Mouse (Mus musculus) limb, embryonic 10.5 days (tissue): Measurements from ENCODE around the gene Tspan18. TPM values are rescaled to one million over a fixed set of nuclear protein-coding genes. Genes with fewer than 3 reads are reported as not detected.

Source experiments
- DNase-seq: peaks from one replicate; pipeline ENCODE4 v3.0.0-alpha.2; 2017; ENCODE audit warnings: low spot score
- H3K27ac ChIP-seq: fragments of 300-500 bp; sonication (generic); 2 replicates; pipeline ENCODE4 v1.5.1; 2016; ENCODE audit warnings: mild to moderate bottlenecking
- H3K27me3 ChIP-seq: fragments of 300-500 bp; sonication (generic); 2 replicates; pipeline ENCODE4 v1.6.1; 2016; ENCODE audit warnings: low read depth, mild to moderate bottlenecking; ENCODE audit not compliant: poor library complexity, severe bottlenecking
- H3K36me3 ChIP-seq: fragments of 300-500 bp; sonication (generic); 2 replicates; pipeline ENCODE4 v1.6.1; 2016; ENCODE audit warnings: mild to moderate bottlenecking, moderate library complexity
- H3K4me1 ChIP-seq: fragments of 300-500 bp; sonication (generic); 2 replicates; pipeline ENCODE4 v1.6.1; 2016
- H3K4me3 ChIP-seq: fragments of 300-500 bp; sonication (generic); 2 replicates; pipeline ENCODE4 v1.5.1; 2016; ENCODE audit warnings: mild to moderate bottlenecking, moderate library complexity
- H3K9me3 ChIP-seq: fragments of 300-500 bp; sonication (generic); replicated peaks from 2 replicates; pipeline ENCODE4 v1.6.1; 2016; ENCODE audit warnings: mild to moderate bottlenecking
- WGBS: fragments of 180-500 bp; shearing (Covaris S2); methylation state at CpG from one replicate; pipeline ENCODE4 v1.1.7; 2016; 5-methylcytosine and 5-hydroxymethylcytosine counted together
- polyA plus RNA-seq: library from polyadenylated mRNA; unstranded; fragments of >200 nt; fragmentation: Nextera tagmentation; extraction: Ambion mirVana; gene quantifications from 2 replicates; pipeline ENCODE4 v1.2.1, GENCODE M21; 2016

The Tspan18 gene
- polyA plus RNA-seq, 1 experiment from 2014 or later: 13.4 TPM

GRCm38 (mm10) chr2:93163317-93163716 lies 171.0 kb downstream of the Tspan18 start:
- Histone ChIP-seq H3K4me3 (no peak overlapping the region), H3K9me3 (no peaks in the 10 kb centered on the region), H3K27me3 (0 out of 2 replicates have a peak, but pooled peaks cover 3% of the 10 kb centered on the region), H3K36me3 (no peaks in the 10 kb centered on the region), H3K27ac (no peak overlapping the region), H3K4me1 (peaks cover 14% of the 10 kb centered on the region)
- 27% methylated on average over 2 of the region's 2 CpGs for whole genome bisulfite sequencing
- DNase-seq: no peak

DNA sequence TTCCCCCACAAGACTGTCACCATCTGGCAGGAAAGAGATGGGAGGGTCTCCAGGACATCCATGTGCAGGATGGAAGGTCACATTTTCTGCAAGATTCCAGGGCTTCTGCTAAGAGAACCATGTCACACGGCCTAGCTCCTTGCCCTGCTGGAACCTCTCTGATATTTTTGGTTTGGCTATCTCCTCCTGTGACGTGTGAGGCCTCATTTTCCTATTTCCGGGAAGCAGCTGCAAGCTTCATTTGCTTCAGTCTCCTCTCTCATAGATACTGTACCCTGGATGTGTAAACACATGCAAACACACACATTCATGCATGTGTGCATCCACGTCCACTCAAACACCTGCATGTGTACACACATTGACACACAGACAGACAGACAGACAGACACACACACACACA lies 171.5 kb downstream of the Tspan18 start:
- 0 out of 2 replicates have a peak, but pooled peaks cover 3% of the 10 kb centered on the region for H3K27me3 ChIP-seq
- no peak overlapping the region for H3K4me3 ChIP-seq
- peaks cover 14% of the 10 kb centered on the region for H3K4me1 ChIP-seq
- H3K36me3 ChIP-seq: no peaks in the 10 kb centered on the region
- WGBS: 78% methylated on average over 4 of the region's 4 CpGs
- DNase-seq: no peak
- H3K27ac ChIP-seq: no peak overlapping the region
- no peaks in the 10 kb centered on the region for H3K9me3 ChIP-seq

DNA sequence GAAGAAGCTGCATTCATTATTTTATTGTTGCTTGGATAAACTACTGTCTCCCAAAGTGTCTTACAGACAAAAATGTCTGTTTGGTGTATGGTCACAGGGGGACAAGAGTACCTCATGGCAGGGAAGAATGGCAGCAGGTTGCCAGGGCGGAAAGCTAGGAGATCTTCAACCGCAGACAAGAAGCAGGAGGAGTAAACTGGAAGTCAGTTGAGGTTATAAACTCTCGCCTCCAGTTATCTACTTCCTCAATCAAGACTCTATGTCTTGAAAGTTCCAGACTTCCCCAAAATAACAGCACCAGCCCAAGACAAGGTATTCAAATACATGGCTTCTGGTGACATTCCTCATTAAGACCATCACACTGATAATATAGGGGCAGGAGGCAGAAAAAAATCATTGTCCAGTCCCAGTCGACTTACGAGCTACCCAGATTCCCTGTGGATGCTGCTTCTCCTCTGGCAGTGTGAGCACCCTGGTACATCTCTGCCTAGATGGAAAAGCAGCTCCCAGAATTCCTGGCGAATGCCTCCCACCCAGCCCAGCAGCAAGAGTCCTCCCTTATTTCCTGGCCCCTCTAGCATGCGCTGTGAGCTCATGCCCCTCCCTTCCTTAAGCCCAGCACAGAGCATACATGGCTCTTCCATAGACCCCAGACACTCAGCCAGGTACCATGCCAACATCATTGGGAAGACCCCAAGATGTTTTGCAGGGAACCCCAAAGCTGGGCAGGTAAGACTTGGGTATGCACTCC lies 172.2 kb downstream of the Tspan18 start:
- peaks cover 14% of the 10 kb centered on the region for H3K4me1 ChIP-seq
- H3K9me3 ChIP-seq: no peaks in the 10 kb centered on the region
- H3K27ac ChIP-seq: no peak overlapping the region
- no peak overlapping the region for H3K4me3 ChIP-seq
- 0 out of 2 replicates have a peak, but pooled peaks cover 3% of the 10 kb centered on the region for H3K27me3 ChIP-seq
- H3K36me3 ChIP-seq: no peaks in the 10 kb centered on the region
- WGBS: 79% methylated on average over 7 of the region's 7 CpGs
- DNase-seq: no peak

DNA sequence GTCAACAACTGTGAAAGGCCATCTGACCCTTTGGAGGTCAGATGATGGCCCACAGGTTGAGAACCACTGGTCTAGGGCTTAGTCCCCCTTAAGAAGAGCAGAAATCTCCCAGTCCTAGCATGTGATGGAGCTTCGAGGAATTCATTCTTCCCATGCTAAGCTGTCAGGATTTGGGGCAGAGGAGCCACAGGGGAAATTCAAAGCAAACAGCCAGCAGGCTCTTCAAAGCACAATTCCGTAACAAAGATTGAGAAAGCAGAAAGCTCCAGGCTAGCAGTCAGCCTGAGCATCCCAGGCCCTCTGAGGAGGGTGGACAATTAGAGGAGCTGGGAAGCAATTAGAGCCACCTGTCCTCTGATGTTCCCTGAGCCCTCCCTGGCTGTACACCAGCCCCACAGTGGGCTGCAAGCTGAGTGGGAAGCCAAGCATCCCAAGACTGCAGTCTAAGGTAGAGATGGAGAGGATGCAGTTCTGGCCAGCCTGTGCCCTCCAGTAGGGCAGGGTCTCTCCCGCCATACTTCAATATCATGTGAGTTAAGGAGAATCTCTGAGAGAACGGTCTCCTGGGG lies 173.8 kb downstream of the Tspan18 start:
- 0 out of 2 replicates have a peak, but pooled peaks cover 3% of the 10 kb centered on the region for H3K27me3 ChIP-seq
- peaks cover 9% of the 10 kb centered on the region for H3K4me1 ChIP-seq
- no peak for DNase-seq
- H3K4me3 ChIP-seq: no peak overlapping the region
- no peaks in the 10 kb centered on the region for H3K9me3 ChIP-seq
- WGBS: 83% methylated on average over 4 of the region's 4 CpGs
- no peaks in the 10 kb centered on the region for H3K36me3 ChIP-seq
- no peak overlapping the region for H3K27ac ChIP-seq

DNA sequence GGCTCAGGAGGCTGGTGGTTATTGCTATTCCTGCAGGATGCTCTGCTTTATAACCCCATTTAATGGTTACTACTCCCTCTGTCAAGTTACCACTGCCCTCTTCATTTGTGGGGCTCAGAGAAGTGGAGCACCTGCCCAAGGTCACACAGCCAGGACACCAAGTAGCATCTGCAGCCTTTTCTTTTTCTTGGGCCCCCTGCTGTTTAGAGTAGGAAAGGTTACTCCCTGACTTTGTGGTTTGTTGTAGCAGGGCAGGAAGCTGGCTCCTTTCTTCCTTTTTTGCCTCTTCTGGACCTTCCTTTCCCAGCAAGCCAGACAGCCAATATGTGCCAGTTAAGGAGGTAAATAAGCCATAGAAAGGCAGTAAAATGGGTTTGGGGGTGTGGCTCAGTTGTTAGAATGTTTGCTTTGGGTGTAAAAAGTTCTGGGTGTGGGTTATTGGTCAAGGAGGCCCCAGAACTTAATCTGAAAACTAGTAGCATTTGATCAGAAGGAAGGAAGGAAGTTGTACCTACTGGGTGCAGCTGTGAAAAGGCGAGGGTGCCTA lies 179.7 kb downstream of the Tspan18 start:
- H3K9me3 ChIP-seq: no peaks in the 10 kb centered on the region
- H3K4me1 ChIP-seq: no peaks in the 10 kb centered on the region
- 73% methylated on average over 1 of the region's 1 CpGs for WGBS
- H3K36me3 ChIP-seq: no peaks in the 10 kb centered on the region
- H3K4me3 ChIP-seq: no peak overlapping the region
- DNase-seq: no peak
- H3K27me3 ChIP-seq: peaks cover 10% of the 10 kb centered on the region; the same call in 1 of the 2 replicates
- H3K27ac ChIP-seq: no peak overlapping the region

GRCm38 (mm10) chr2:93153833-93154232 lies 180.5 kb downstream of the Tspan18 start:
- no peak overlapping the region for H3K4me3 ChIP-seq
- H3K4me1 ChIP-seq: no peaks in the 10 kb centered on the region
- H3K36me3 ChIP-seq: no peaks in the 10 kb centered on the region
- peaks cover 10% of the 10 kb centered on the region; the same call in 1 of the 2 replicates for H3K27me3 ChIP-seq
- no peak for DNase-seq
- no peak overlapping the region for H3K27ac ChIP-seq
- WGBS: 93% methylated on average over 1 of the region's 1 CpGs
- no peaks in the 10 kb centered on the region for H3K9me3 ChIP-seq

DNA sequence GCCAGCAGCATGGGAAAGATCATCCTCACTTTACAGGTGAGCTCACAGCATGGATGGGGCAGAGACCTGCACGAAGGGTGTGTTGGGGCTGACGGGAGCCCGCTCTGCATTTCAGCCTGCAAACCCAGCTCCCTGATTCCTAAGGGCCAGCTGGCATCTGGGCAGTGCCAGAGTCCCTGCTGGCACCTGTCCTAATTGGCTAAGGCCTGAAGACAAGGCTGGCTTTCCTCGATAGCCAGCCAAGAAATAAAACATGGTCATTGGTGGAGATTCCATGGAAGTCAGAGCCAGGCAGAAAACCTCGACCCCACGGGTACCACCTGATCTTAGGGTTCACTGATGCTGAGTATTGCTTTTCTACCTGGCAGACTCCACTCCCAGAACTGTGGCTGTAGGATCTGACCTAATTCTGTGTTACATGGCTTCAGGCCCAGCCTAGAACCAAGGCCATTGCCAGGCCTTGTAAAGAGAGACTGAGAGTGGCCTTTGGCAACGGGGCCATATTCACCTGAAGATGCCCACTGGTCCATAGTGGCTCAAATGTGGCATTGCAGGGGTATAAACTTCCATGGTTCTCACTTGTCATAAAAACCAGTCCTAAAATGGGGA lies 181.3 kb downstream of the Tspan18 start:
- no peak overlapping the region for H3K4me3 ChIP-seq
- 86% methylated on average over 7 of the region's 7 CpGs for WGBS
- H3K27me3 ChIP-seq: peaks cover 10% of the 10 kb centered on the region; the same call in 1 of the 2 replicates
- H3K27ac ChIP-seq: no peak overlapping the region
- H3K9me3 ChIP-seq: no peaks in the 10 kb centered on the region
- no peaks in the 10 kb centered on the region for H3K36me3 ChIP-seq
- no peaks in the 10 kb centered on the region for H3K4me1 ChIP-seq
- no peak for DNase-seq

DNA sequence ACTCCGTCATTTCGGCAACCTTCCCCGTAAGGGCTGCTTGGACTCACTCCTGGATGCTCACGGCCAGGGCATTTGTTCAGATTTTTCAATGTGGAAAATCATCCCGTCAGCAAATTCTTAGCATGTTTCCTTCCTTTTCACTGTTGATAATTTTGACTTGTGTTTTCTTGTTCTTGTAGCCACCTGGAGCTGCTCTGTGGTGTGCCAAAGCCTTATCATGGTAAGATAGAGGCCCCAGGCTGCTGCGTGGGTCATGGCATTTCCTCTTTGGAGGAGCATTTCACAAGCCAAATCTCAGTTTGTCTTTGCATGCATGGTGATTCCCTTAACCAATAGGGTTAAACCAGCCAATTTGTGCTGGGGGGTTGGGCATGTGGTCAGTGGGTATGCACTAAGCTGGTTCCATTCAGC lies 182.1 kb downstream of the Tspan18 start:
- no peaks in the 10 kb centered on the region for H3K9me3 ChIP-seq
- H3K4me1 ChIP-seq: no peaks in the 10 kb centered on the region
- no peak overlapping the region for H3K4me3 ChIP-seq
- H3K27ac ChIP-seq: no peak overlapping the region
- peaks cover 10% of the 10 kb centered on the region; the same call in 1 of the 2 replicates for H3K27me3 ChIP-seq
- DNase-seq: no peak
- no peaks in the 10 kb centered on the region for H3K36me3 ChIP-seq
- WGBS: 86% methylated on average over 6 of the region's 6 CpGs

Other genes with a start within 250 kb of the Tspan18 start
- 17.5 and 25.2 TPM in 2 replicates for gene Trp53i11, start 147.0 kb downstream of the Tspan18 start, polyA plus RNA-seq
- gene Cd82, start 128.6 kb upstream of the Tspan18 start, polyA plus RNA-seq: 4.1 and 7.2 TPM in 2 replicates
- gene Gm10803, start 226.1 kb upstream of the Tspan18 start, polyA plus RNA-seq: not detected in 2 replicates